Mouse (Mus musculus) frontal cortex, adult (tissue): Measurements from ENCODE around the gene Rps27.
A peak's percentile ranks its signal among the peaks of the same experiment; 100 is the strongest.

ENCODE experiments used
- ATAC-seq: cut with Nextera tagmentation; 2 replicates; pipeline ENCODE4 v1.9.2; 2017; ENCODE audit warnings: mild to moderate bottlenecking, moderate library complexity, mixed read lengths; ENCODE audit not compliant: low TSS enrichment

The Rps27 gene

GRCm38 (mm10) chr3:90231507-90232333 lies 18.3 kb upstream of the Rps27 start, which contains the start of gene Jtb:
TSS of gene Jtb (plus strand) at chr3:90231597.
- ATAC-seq = peak; percentile 99

GRCm38 (mm10) chr3:90231075-90231474 lies 17.6 kb upstream of the Rps27 start:
- ATAC-seq = no peak; the same call in 1 of the 2 replicates

GRCm38 (mm10) chr3:90224331-90224730 lies 10.9 kb upstream of the Rps27 start:
- no peak for ATAC-seq

- no peak for ATAC-seq
Observed at GRCm38 (mm10) chr3:90222941-90223340, 9.5 kb upstream of the Rps27 start.

- ATAC-seq = no peak
Observed at GRCm38 (mm10) chr3:90222455-90222854, 9.0 kb upstream of the Rps27 start.

GRCm38 (mm10) chr3:90221123-90221522 lies 7.7 kb upstream of the Rps27 start:
- no peak for ATAC-seq

- peak; percentile 71; the same call in 1 of the 2 replicates for ATAC-seq
Observed at GRCm38 (mm10) chr3:90220531-90220951, 7.1 kb upstream of the Rps27 start.

GRCm38 (mm10) chr3:90220088-90220487 lies 6.6 kb upstream of the Rps27 start:
- peak; percentile 78 for ATAC-seq

- ATAC-seq = no peak
Observed at GRCm38 (mm10) chr3:90215825-90216380, 2.5 kb upstream of the Rps27 start.

GRCm38 (mm10) chr3:90213956-90214684 lies 669 bp upstream of the Rps27 start:
- ATAC-seq = peak; percentile 56; the same call in 1 of the 2 replicates

GRCm38 (mm10) chr3:90212723-90213122 lies 728 bp downstream of the Rps27 start:
- ATAC-seq = no peak

GRCm38 (mm10) chr3:90211475-90212398 lies 1.7 kb downstream of the Rps27 start:
- ATAC-seq = no peak

GRCm38 (mm10) chr3:90209908-90210566 lies 3.4 kb downstream of the Rps27 start:
- ATAC-seq = no peak

- ATAC-seq = no peak
Observed at GRCm38 (mm10) chr3:90208662-90209061, 4.8 kb downstream of the Rps27 start.

- ATAC-seq = no peak
Observed at GRCm38 (mm10) chr3:90204582-90204981, 8.9 kb downstream of the Rps27 start.

GRCm38 (mm10) chr3:90203619-90204018 lies 9.8 kb downstream of the Rps27 start:
- no peak for ATAC-seq

- no peak for ATAC-seq
Observed at GRCm38 (mm10) chr3:90202884-90203283, 10.6 kb downstream of the Rps27 start.

GRCm38 (mm10) chr3:90197548-90197947 lies 15.9 kb downstream of the Rps27 start:
- no peak for ATAC-seq

GRCm38 (mm10) chr3:90195644-90196043 lies 17.8 kb downstream of the Rps27 start:
- ATAC-seq = no peak

- no peak for ATAC-seq
Observed at GRCm38 (mm10) chr3:90194759-90195158, 18.7 kb downstream of the Rps27 start.
